Mouse (Mus musculus): ENCODE data around the gene Olfr1040. TPM values are rescaled to one million over a fixed set of nuclear protein-coding genes. Genes with fewer than 3 reads are reported as not detected.
"Not testable (repeated sequence)": the region's sequence is repeated elsewhere in the genome, so short reads cannot be mapped to it uniquely, and the experiment has no call there.

The Olfr1040 gene
- polyA plus RNA-seq (2012; rRNA removed) (not detected in 2 replicates), polyA plus RNA-seq (2014; fragmentation: Nextera tagmentation; extraction: Ambion mirVana) (not detected in 2 replicates)

GRCm38 (mm10) chr2:86146632-86147031 is at the start of gene Olfr1040:
TSS of gene Olfr1040 (minus strand) at chr2:86146732.
- no peaks in the 10 kb centered on the region for H3K36me3 ChIP-seq (ENCODE audit: control insufficient read depth, insufficient read depth, low read length)
- H3K4me2 ChIP-seq (replicated peaks; ENCODE audit: low read depth, low read length, severe bottlenecking), result no peak within 1 kb of the TSS
- DNase-seq (ENCODE audit: low spot score) (no peak), ATAC-seq (ENCODE audit: low FRiP score, low read depth) (no peak)
- H3K9me3 ChIP-seq (ENCODE audit: control insufficient read depth, low read length), result no peaks in the 10 kb centered on the region
- no peak within 1 kb of the TSS for H3K27ac ChIP-seq (replicated peaks; ENCODE audit: low read depth, low read length)
- TF ChIP-seq POLR2A (IDR thresholded peaks at IDR 0.05; ENCODE audit: borderline replicate concordance, extremely low read depth, insufficient read depth, insufficient read length), result no peak
- H3K9ac ChIP-seq (ENCODE audit: low read depth, low read length, severe bottlenecking), result no peak within 1 kb of the TSS
- no peaks in the 10 kb centered on the region for H3K27me3 ChIP-seq (ENCODE audit: control insufficient read depth, insufficient read depth, low read length)
- 75% methylated on average over 1 of the region's 1 CpGs for WGBS
- H3K4me1 ChIP-seq (ENCODE audit: control insufficient read depth, insufficient read depth, low read length), result no peaks in the 10 kb centered on the region
- no peak within 1 kb of the TSS for H3K4me3 ChIP-seq (replicated peaks; ENCODE audit: low read length)

DNA sequence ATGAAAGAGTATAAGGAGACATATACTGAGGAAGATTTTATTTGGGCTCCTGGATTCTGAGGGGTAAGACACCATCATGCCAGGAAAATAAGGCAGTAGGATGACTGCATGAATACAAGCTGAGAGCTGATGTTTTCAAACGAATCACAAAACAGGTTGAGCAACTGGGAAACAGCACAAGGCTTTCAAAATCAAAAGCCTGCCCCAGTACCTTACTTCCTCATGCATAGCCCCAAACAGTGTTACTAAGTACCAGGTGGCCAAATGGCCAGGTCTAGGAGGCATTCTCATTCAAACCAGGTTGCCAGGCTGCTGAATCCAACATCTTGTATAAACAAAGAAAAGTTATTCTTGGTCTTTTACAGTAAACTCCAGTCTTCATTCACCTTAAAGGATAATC is 49.3 kb upstream of the Olfr1040 start:
- no peak for TF ChIP-seq POLR2A (IDR thresholded peaks at IDR 0.05; ENCODE audit: borderline replicate concordance, extremely low read depth, insufficient read depth, insufficient read length)
- H3K4me1 ChIP-seq (ENCODE audit: control insufficient read depth, insufficient read depth, low read length), result no peaks in the 10 kb centered on the region
- H3K9me3 ChIP-seq (ENCODE audit: control insufficient read depth, low read length), result no peaks in the 10 kb centered on the region

DNA sequence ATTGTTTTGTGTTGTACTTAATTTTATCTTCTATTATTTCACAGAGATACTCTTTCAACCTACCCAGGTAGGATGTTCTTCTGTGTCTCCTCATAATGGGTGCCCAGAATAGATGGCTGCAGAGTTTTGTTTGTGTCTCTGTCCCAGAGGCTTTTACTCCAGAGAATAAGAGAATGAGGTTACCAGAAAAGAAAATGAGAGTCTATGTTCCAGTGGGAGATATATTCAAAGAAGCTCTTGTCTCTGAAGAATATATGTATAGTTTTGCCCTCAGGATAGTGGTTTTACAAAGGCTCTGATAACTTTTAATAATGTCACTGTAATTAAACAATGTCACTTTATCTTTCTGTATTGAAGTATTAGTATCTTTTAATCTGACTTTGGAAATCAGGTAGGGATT is 39.1 kb upstream of the Olfr1040 start, which contains the start of gene Olfr52:
TSS of gene Olfr52 (minus strand) at position 101 of the 400 bp plus-strand sequence.
- Histone ChIP-seq H3K9ac (ENCODE audit: low read depth, low read length, severe bottlenecking) (no peak within 1 kb of the TSS), H3K4me3 (replicated peaks; ENCODE audit: low read length) (no peak within 1 kb of the TSS), H3K36me3 (ENCODE audit: control insufficient read depth, insufficient read depth, low read length) (no peaks in the 10 kb centered on the region), H3K4me1 (ENCODE audit: control insufficient read depth, insufficient read depth, low read length) (no peaks in the 10 kb centered on the region), H3K27ac (replicated peaks; ENCODE audit: low read depth, low read length) (no peak within 1 kb of the TSS), H3K4me2 (replicated peaks; ENCODE audit: low read depth, low read length, severe bottlenecking) (no peak within 1 kb of the TSS), H3K27me3 (ENCODE audit: control insufficient read depth, insufficient read depth, low read length) (no peaks in the 10 kb centered on the region), H3K9me3 (ENCODE audit: control insufficient read depth, low read length) (no peaks in the 10 kb centered on the region)
- no peak for TF ChIP-seq POLR2A (IDR thresholded peaks at IDR 0.05; ENCODE audit: borderline replicate concordance, extremely low read depth, insufficient read depth, insufficient read length)
- no peak for ATAC-seq (ENCODE audit: low FRiP score, low read depth)
- DNase-seq (ENCODE audit: low spot score), result no peak

More for the DNA sequence above, 49.3 kb upstream of the Olfr1040 start:
- Histone ChIP-seq H3K36me3 (ENCODE audit: control insufficient read depth, insufficient read depth, low read length) (no peaks in the 10 kb centered on the region), H3K27ac (replicated peaks; ENCODE audit: low read depth, low read length) (no peak overlapping the region), H3K4me3 (replicated peaks; ENCODE audit: low read length) (no peak overlapping the region), H3K9ac (ENCODE audit: low read depth, low read length, severe bottlenecking) (no peak overlapping the region), H3K27me3 (ENCODE audit: control insufficient read depth, insufficient read depth, low read length) (no peaks in the 10 kb centered on the region), H3K4me2 (replicated peaks; ENCODE audit: low read depth, low read length, severe bottlenecking) (no peak overlapping the region)
- ATAC-seq (ENCODE audit: low FRiP score, low read depth) (no peak), DNase-seq (ENCODE audit: low spot score) (no peak)
- 26% methylated on average over 1 of the region's 1 CpGs for WGBS

- DNase-seq (ENCODE audit: low spot score), result no peak
- no peak for ATAC-seq (ENCODE audit: low FRiP score, low read depth)
- Histone ChIP-seq H3K9ac (ENCODE audit: low read depth, low read length, severe bottlenecking) (no peak overlapping the region), H3K27ac (replicated peaks; ENCODE audit: low read depth, low read length) (no peak overlapping the region), H3K4me2 (replicated peaks; ENCODE audit: low read depth, low read length, severe bottlenecking) (no peak overlapping the region), H3K36me3 (ENCODE audit: control insufficient read depth, insufficient read depth, low read length) (no peaks in the 10 kb centered on the region), H3K4me1 (ENCODE audit: control insufficient read depth, insufficient read depth, low read length) (no peaks in the 10 kb centered on the region), H3K4me3 (replicated peaks; ENCODE audit: low read length) (no peak overlapping the region), H3K27me3 (ENCODE audit: control insufficient read depth, insufficient read depth, low read length) (no peaks in the 10 kb centered on the region), H3K9me3 (ENCODE audit: control insufficient read depth, low read length) (no peaks in the 10 kb centered on the region)
- 69% methylated on average over 3 of the region's 3 CpGs for whole genome bisulfite sequencing
- no peak for TF ChIP-seq POLR2A (IDR thresholded peaks at IDR 0.05; ENCODE audit: borderline replicate concordance, extremely low read depth, insufficient read depth, insufficient read length)
Measured at GRCm38 (mm10) chr2:86179950-86180349, 33.4 kb upstream of the Olfr1040 start.

DNA sequence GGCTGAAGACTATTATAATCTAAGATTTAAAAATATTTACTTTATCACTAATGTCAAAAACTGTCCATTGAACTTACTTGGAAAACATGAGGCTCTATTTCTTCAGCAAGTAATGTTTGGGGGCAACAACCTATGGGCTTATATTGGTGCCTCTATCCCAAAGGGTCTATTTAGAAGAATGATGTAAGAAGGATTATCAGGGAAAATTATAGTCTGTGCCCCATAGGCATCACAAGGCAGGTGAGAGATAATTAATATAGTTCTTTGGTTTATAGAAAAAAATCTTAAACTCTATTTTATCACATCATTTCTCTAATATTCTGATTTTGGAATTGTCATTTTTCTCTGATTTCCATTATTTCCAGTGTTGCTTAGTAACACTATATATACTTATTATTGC is 31.2 kb upstream of the Olfr1040 start, which contains the start of gene Olfr1044:
TSS of gene Olfr1044 (minus strand) at position 101 of the 400 bp plus-strand sequence.
- Histone ChIP-seq H3K4me3 (replicated peaks; ENCODE audit: low read length) (no peak within 1 kb of the TSS), H3K9ac (ENCODE audit: low read depth, low read length, severe bottlenecking) (no peak within 1 kb of the TSS), H3K9me3 (ENCODE audit: control insufficient read depth, low read length) (no peaks in the 10 kb centered on the region), H3K36me3 (ENCODE audit: control insufficient read depth, insufficient read depth, low read length) (no peaks in the 10 kb centered on the region), H3K27ac (replicated peaks; ENCODE audit: low read depth, low read length) (no peak within 1 kb of the TSS), H3K27me3 (ENCODE audit: control insufficient read depth, insufficient read depth, low read length) (no peaks in the 10 kb centered on the region), H3K4me1 (ENCODE audit: control insufficient read depth, insufficient read depth, low read length) (no peaks in the 10 kb centered on the region), H3K4me2 (replicated peaks; ENCODE audit: low read depth, low read length, severe bottlenecking) (no peak within 1 kb of the TSS)
- ATAC-seq (ENCODE audit: low FRiP score, low read depth) (no peak), DNase-seq (ENCODE audit: low spot score) (no peak)
- TF ChIP-seq POLR2A (IDR thresholded peaks at IDR 0.05; ENCODE audit: borderline replicate concordance, extremely low read depth, insufficient read depth, insufficient read length), result no peak

GRCm38 (mm10) chr2:86175422-86175821 is 28.9 kb upstream of the Olfr1040 start:
- not testable (repeated sequence) for ATAC-seq (ENCODE audit: low FRiP score, low read depth); H3K4me3 ChIP-seq (replicated peaks; ENCODE audit: low read length); H3K9me3 ChIP-seq (ENCODE audit: control insufficient read depth, low read length); H3K36me3 ChIP-seq (ENCODE audit: control insufficient read depth, insufficient read depth, low read length); H3K27ac ChIP-seq (replicated peaks; ENCODE audit: low read depth, low read length); H3K4me1 ChIP-seq (ENCODE audit: control insufficient read depth, insufficient read depth, low read length); H3K4me2 ChIP-seq (replicated peaks; ENCODE audit: low read depth, low read length, severe bottlenecking); DNase-seq (ENCODE audit: low spot score); H3K27me3 ChIP-seq (ENCODE audit: control insufficient read depth, insufficient read depth, low read length); H3K9ac ChIP-seq (ENCODE audit: low read depth, low read length, severe bottlenecking)
- WGBS, result 86% methylated on average over 7 of the region's 7 CpGs

All from limb, embryonic 14.5 days (tissue).